In the genomic region with DNA sequence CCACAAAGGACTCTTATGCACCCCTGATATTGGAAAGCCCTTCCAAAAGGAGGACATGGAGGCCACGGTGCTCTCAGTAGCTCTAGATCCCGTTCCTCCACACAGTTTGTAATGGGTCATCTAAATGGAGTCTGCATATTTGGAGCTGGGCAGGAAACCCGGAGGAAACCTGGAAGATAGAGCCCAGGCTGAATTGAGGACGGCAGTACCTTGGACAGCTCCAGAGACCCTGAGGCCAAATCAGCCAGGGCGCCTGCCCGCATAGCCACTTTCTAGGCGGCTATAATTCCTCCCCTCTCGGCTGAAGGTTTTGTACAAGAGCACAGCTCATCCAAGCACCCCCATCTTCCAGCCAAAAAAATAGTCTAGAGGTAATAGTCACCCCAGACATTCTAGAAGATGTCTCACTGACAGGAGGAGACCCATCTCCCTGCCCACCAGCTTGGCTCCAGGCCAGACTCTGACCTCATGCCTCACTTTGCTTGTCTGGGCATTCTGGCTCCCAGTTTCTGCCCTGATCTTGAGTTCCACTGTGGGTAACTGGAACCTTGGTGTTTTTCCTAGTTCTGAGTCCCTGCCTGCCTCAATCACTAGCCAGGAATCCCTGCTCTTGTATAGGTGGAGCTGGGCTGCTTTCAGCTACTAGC, we compare ENCODE assay signal across 9 mouse cellular contexts. TPM values are rescaled to one million over a fixed set of nuclear protein-coding genes. Genes with fewer than 3 reads are reported as not detected.
DNase-seq lines count a peak whose midpoint lies in the region; ATAC-seq and TF ChIP-seq lines count a peak whose summit lies in the region.
"Had no signal": no experiment of that assay in that cellular context is flagged by ENCODE, and none has a peak within 500 bp of the region (broad histone marks: within the 10 kb centered on the region; RNA-seq: fewer than 3 reads in every experiment).

No protein-coding gene starts in this region.

- peaks cover 28% of the 10 kb centered on the region for H3K4me1 ChIP-seq in forebrain, embryonic 10.5 days
- peaks cover 26% of the 10 kb centered on the region for H3K4me1 ChIP-seq in forebrain, embryonic 16.5 days (replicated peaks; ENCODE audit: control insufficient read depth, insufficient read depth, low read length)
- H3K4me1 ChIP-seq in lung, postnatal 0 days (ENCODE audit: insufficient read depth, low read depth, low read length) = no peaks in the 10 kb centered on the region

- no peak overlapping the region for H3K27ac ChIP-seq in forebrain, embryonic 10.5 days
- no peak overlapping the region for H3K27ac ChIP-seq in forebrain, embryonic 16.5 days (ENCODE audit: low read length)
- no peak overlapping the region for H3K27ac ChIP-seq in lung, postnatal 0 days (ENCODE audit: low read length)

- no peak for TF ChIP-seq EP300 in lung, postnatal 0 days (IDR thresholded peaks at IDR 0.05)

- H3K27me3 ChIP-seq in forebrain, embryonic 10.5 days (ENCODE audit: poor library complexity, severe bottlenecking) = peaks cover 70% of the 10 kb centered on the region
- peaks cover 36% of the 10 kb centered on the region for H3K27me3 ChIP-seq in forebrain, embryonic 16.5 days (replicated peaks; ENCODE audit: control insufficient read depth, insufficient read depth, low read length)
- peaks cover 52% of the 10 kb centered on the region for H3K27me3 ChIP-seq in lung, postnatal 0 days (replicated peaks; ENCODE audit: insufficient read depth, low read length)

- ATAC-seq in forebrain, embryonic 16.5 days = no peak
- ATAC-seq in lung, postnatal 0 days = no peak; the same call in 1 of the 2 replicates

- intact Hi-C loops in left cerebral cortex, postnatal 14 days (cut with DNase I) = loop anchor here (5.0 kb wide), 2 partner anchors 256 to 301 kb away; no protein-coding TSS in a partner anchor

- H3K36me3 ChIP-seq in forebrain, embryonic 10.5 days (replicated peaks) = no peaks in the 10 kb centered on the region
- H3K36me3 ChIP-seq in forebrain, embryonic 16.5 days (ENCODE audit: control insufficient read depth, insufficient read depth) = no peaks in the 10 kb centered on the region
- no peaks in the 10 kb centered on the region for H3K36me3 ChIP-seq in lung, postnatal 0 days (ENCODE audit: insufficient read depth, low read length)

- TF ChIP-seq CTCF in lung, postnatal 0 days (IDR thresholded peaks at IDR 0.05) = no peak

- H3K9me3 ChIP-seq in forebrain, embryonic 10.5 days = no peaks in the 10 kb centered on the region
- no peaks in the 10 kb centered on the region for H3K9me3 ChIP-seq in forebrain, embryonic 16.5 days (ENCODE audit: control insufficient read depth, low read length)
- no peaks in the 10 kb centered on the region for H3K9me3 ChIP-seq in lung, postnatal 0 days (ENCODE audit: low read length)

- 5% methylated on average over 8 of the region's 8 CpGs for WGBS in forebrain, embryonic 10.5 days
- WGBS in forebrain, embryonic 16.5 days = 3% methylated on average over 8 of the region's 8 CpGs
- WGBS in lung, postnatal 0 days = 4% methylated on average over 8 of the region's 8 CpGs

- no peak overlapping the region for H3K4me2 ChIP-seq in forebrain, embryonic 16.5 days (ENCODE audit: low read length)
- H3K4me2 ChIP-seq in lung, postnatal 0 days (replicated peaks; ENCODE audit: low read depth, low read length) = no peak overlapping the region

- peak; percentile 56 for DNase-seq in forebrain, embryonic 10.5 days (ENCODE audit: extremely low spot score, low spot score)
- peak; percentile 66 for DNase-seq in lung, postnatal 0 days (ENCODE audit: low spot score)
- DNase-seq in lung, postnatal 25 days (ENCODE audit: low spot score) = no peak
- peak; percentile 81 for DNase-seq in embryo, embryonic 11 days
- DNase-seq in lung, postnatal 10 days = peak; percentile 66
- DNase-seq in thymus, postnatal 4 days = peak; percentile 75
- no peak for DNase-seq in left cerebral cortex, postnatal 14 days (ENCODE audit: low spot score in 2 of 2)

- no peak overlapping the region for H3K4me3 ChIP-seq in forebrain, embryonic 10.5 days
- no peak overlapping the region for H3K4me3 ChIP-seq in forebrain, embryonic 16.5 days (replicated peaks; ENCODE audit: low read length)
- H3K4me3 ChIP-seq in lung, postnatal 0 days (ENCODE audit: low read depth, low read length) = no peak overlapping the region
- H3K4me3 ChIP-seq: erythroblast, embryonic 14.5 days had no signal

- H3K9ac ChIP-seq in forebrain, embryonic 16.5 days (replicated peaks; ENCODE audit: low read depth, low read length) = no peak overlapping the region
- H3K9ac ChIP-seq in lung, postnatal 0 days (replicated peaks; ENCODE audit: low read depth) = no peak overlapping the region

RNA-seq across cellular contexts. Expression of gene Gabbr2, which starts 1.3 kb away (rescaled TPM):
- polyA plus RNA-seq in forebrain, embryonic 10.5 days (2016; fragmentation: Nextera tagmentation; extraction: Ambion mirVana) = 0.06 and 0.09 TPM in 2 replicates
- polyA plus RNA-seq in forebrain, embryonic 16.5 days (2015; fragmentation: Nextera tagmentation; extraction: Ambion mirVana) = 3.9 and 5.5 TPM in 2 replicates
- polyA plus RNA-seq in lung, postnatal 0 days (2015; fragmentation: Nextera tagmentation; extraction: Ambion mirVana) = 0.02 TPM in 1 of 2 replicates, not detected in the other
- total RNA-seq in left cerebral cortex, postnatal 14 days (2021) = 100 to 1,000 TPM; 292 to 302 TPM
- polyA plus RNA-seq: erythroblast, embryonic 14.5 days had no signal

Comparison
In these comparisons a context has a peak if more than half of its experiments do, and no peak if none do; other contexts are left out.
1. DNase-seq: peak in forebrain, embryonic 10.5 days (single experiment), lung, postnatal 0 days (single experiment), embryo, embryonic 11 days (single experiment), lung, postnatal 10 days (single experiment) and thymus, postnatal 4 days (single experiment); none in lung, postnatal 25 days (single experiment) and left cerebral cortex, postnatal 14 days (0 of 2).